Mouse (Mus musculus) midbrain, embryonic 16.5 days (tissue): ENCODE measurements around the gene Ppt2. TPM values are rescaled to one million over a fixed set of nuclear protein-coding genes. Genes with fewer than 3 reads are reported as not detected.

Experiments used
- ATAC-seq: fragments of 200-750 bp; cut with Nextera tagmentation; 2 replicates; pipeline ENCODE4 v1.8.0; 2017; ENCODE audit warnings: moderate TSS enrichment
- H3K27ac ChIP-seq: fragments of 300-500 bp; sonication (generic); 2 replicates; pipeline ENCODE4 v1.5.1; 2014; ENCODE audit warnings: mild to moderate bottlenecking, low read length, mixed read lengths
- H3K27me3 ChIP-seq: fragments of 300-500 bp; sonication (generic); 2 replicates; pipeline ENCODE4 v1.6.1; 2014; ENCODE audit warnings: low read depth, low read length, mixed read lengths; ENCODE audit not compliant: control insufficient read depth, insufficient read depth
- H3K36me3 ChIP-seq: fragments of 300-500 bp; sonication (generic); 2 replicates; pipeline ENCODE4 v1.6.1; 2014; ENCODE audit warnings: mild to moderate bottlenecking, low read length, moderate library complexity, mixed read lengths; ENCODE audit not compliant: control insufficient read depth, insufficient read depth
- H3K4me1 ChIP-seq: fragments of 300-500 bp; sonication (generic); 2 replicates; pipeline ENCODE4 v1.6.1; 2014; ENCODE audit warnings: mild to moderate bottlenecking, low read length, mixed read lengths; ENCODE audit not compliant: control insufficient read depth, insufficient read depth
- H3K4me2 ChIP-seq: fragments of 300-500 bp; sonication (generic); 2 replicates; pipeline ENCODE4 v1.6.1; 2014; ENCODE audit warnings: mild to moderate bottlenecking, low read length, mixed read lengths
- H3K4me3 ChIP-seq: fragments of 300-500 bp; sonication (generic); 2 replicates; pipeline ENCODE4 v1.5.1; 2014; ENCODE audit warnings: low read depth, mild to moderate bottlenecking, low read length, moderate library complexity, mixed read lengths
- H3K9ac ChIP-seq: fragments of 300-500 bp; sonication (generic); 2 replicates; pipeline ENCODE4 v1.6.1; 2014; ENCODE audit warnings: low read depth, low read length, mixed read lengths
- H3K9me3 ChIP-seq: fragments of 300-500 bp; sonication (generic); replicated peaks from 2 replicates; pipeline ENCODE4 v1.6.1; 2014; ENCODE audit warnings: mild to moderate bottlenecking, low read length, mixed read lengths; ENCODE audit not compliant: control insufficient read depth, poor library complexity, severe bottlenecking
- whole genome bisulfite sequencing: fragments of 180-500 bp; shearing (Covaris S2); extraction: QIAGEN DNeasy Blood & Tissue Kit; methylation state at CpG from one replicate; pipeline ENCODE4 v1.1.7; 2014; 5-methylcytosine and 5-hydroxymethylcytosine counted together
- polyA plus RNA-seq: library from polyadenylated mRNA; unstranded; fragments of >200 nt; fragmentation: Nextera tagmentation; extraction: Ambion mirVana; gene quantifications from 2 replicates; pipeline ENCODE4 v1.2.1, GENCODE M21; 2015

Ppt2 gene
- polyA plus RNA-seq, 1 experiment from 2014 or later, result 21.0 TPM

GRCm38 (mm10) chr17:34568421-34568820 is 59.9 kb downstream of the Ppt2 start:
- Histone ChIP-seq H3K4me1 (0 out of 2 replicates have a peak, but pooled peaks cover 2% of the 10 kb centered on the region), H3K4me2 (no peak overlapping the region), H3K9me3 (no peaks in the 10 kb centered on the region), H3K4me3 (no peak overlapping the region), H3K27ac (no peak overlapping the region), H3K36me3 (no peaks in the 10 kb centered on the region), H3K27me3 (no peaks in the 10 kb centered on the region), H3K9ac (no peak overlapping the region)
- no peak for ATAC-seq
- 79% methylated on average over 13 of the region's 13 CpGs for WGBS

GRCm38 (mm10) chr17:34567311-34567710 is 61.0 kb downstream of the Ppt2 start:
- no peaks in the 10 kb centered on the region for H3K9me3 ChIP-seq
- ATAC-seq, result no peak
- H3K27ac ChIP-seq, result no peak overlapping the region
- H3K27me3 ChIP-seq, result no peaks in the 10 kb centered on the region
- WGBS, result 66% methylated on average over 9 of the region's 9 CpGs
- no peaks in the 10 kb centered on the region for H3K36me3 ChIP-seq
- H3K9ac ChIP-seq, result no peak overlapping the region
- H3K4me2 ChIP-seq, result no peak overlapping the region
- 0 out of 2 replicates have a peak, but pooled peaks cover 1% of the 10 kb centered on the region for H3K4me1 ChIP-seq
- no peak overlapping the region for H3K4me3 ChIP-seq

Other genes with a start within 250 kb of the Ppt2 start
- 6.1 and 6.7 TPM in 2 replicates for gene BC051142, start 229.7 kb downstream of the Ppt2 start, polyA plus RNA-seq
- gene Btnl4, start 151.2 kb downstream of the Ppt2 start, polyA plus RNA-seq, result not detected in 2 replicates
- not detected in 2 replicates for gene Btnl6, start 111.2 kb downstream of the Ppt2 start, polyA plus RNA-seq
- 5.9 and 6.7 TPM in 2 replicates for gene Notch4, start 64.2 kb downstream of the Ppt2 start, polyA plus RNA-seq
- gene Gpsm3, start 38.7 kb downstream of the Ppt2 start, polyA plus RNA-seq, result 3.9 and 4.3 TPM in 2 replicates
- 9.4 and 9.7 TPM in 2 replicates for gene Pbx2, start 37.2 kb downstream of the Ppt2 start, polyA plus RNA-seq
- gene Ager, start 30.6 kb downstream of the Ppt2 start, polyA plus RNA-seq, result 0.95 and 1.1 TPM in 2 replicates
- gene Rnf5, start 24.8 kb downstream of the Ppt2 start, polyA plus RNA-seq, result 291 and 298 TPM in 2 replicates
- 118 TPM in 2 replicates for gene Agpat1, start 24.2 kb downstream of the Ppt2 start, polyA plus RNA-seq
- gene Egfl8, start 12.5 kb downstream of the Ppt2 start, polyA plus RNA-seq, result 6.1 and 6.3 TPM in 2 replicates
- 10.3 and 11.5 TPM in 2 replicates for gene Prrt1, start 1.0 kb upstream of the Ppt2 start, polyA plus RNA-seq
- gene Fkbpl, start 16.3 kb upstream of the Ppt2 start, polyA plus RNA-seq, result 15.4 and 17.9 TPM in 2 replicates
- gene Atf6b, start 18.6 kb upstream of the Ppt2 start, polyA plus RNA-seq, result 119 and 123 TPM in 2 replicates
- gene Tnxb, start 42.0 kb upstream of the Ppt2 start, polyA plus RNA-seq, result 0.14 and 0.15 TPM in 2 replicates
- gene C4b, start 115.4 kb upstream of the Ppt2 start, polyA plus RNA-seq, result 0.27 and 0.39 TPM in 2 replicates
- gene Cyp21a1, start 176.1 kb upstream of the Ppt2 start, polyA plus RNA-seq, result not detected in 2 replicates
- 40.6 and 43.2 TPM in 2 replicates for gene Stk19, start 208.4 kb upstream of the Ppt2 start, polyA plus RNA-seq
- gene Dxo, start 208.5 kb upstream of the Ppt2 start, polyA plus RNA-seq, result 73.1 and 73.2 TPM in 2 replicates
- 62.1 and 62.4 TPM in 2 replicates for gene Skiv2l, start 221.7 kb upstream of the Ppt2 start, polyA plus RNA-seq
- gene Nelfe, start 221.9 kb upstream of the Ppt2 start, polyA plus RNA-seq, result 79.8 and 86.5 TPM in 2 replicates
- gene Cfb, start 234.0 kb upstream of the Ppt2 start, polyA plus RNA-seq, result 0.51 and 1.4 TPM in 2 replicates